Comparison of ENCODE assay signal across 9 mouse cellular contexts in genomic region chr9:65162711-65163639, GRCm38 (mm10). TPM values are rescaled to one million over a fixed set of nuclear protein-coding genes. Genes with fewer than 3 reads are reported as not detected.
DNase-seq lines count a peak whose midpoint lies in the region; ATAC-seq and TF ChIP-seq lines count a peak whose summit lies in the region.
"Had no signal": no experiment of that assay in that cellular context is flagged by ENCODE, and none has a peak within 500 bp of the region (broad histone marks: within the 10 kb centered on the region; RNA-seq: fewer than 3 reads in every experiment).

No protein-coding gene starts in this region.

- TF ChIP-seq EP300 in stomach, postnatal 0 days (optimal IDR thresholded peaks at IDR 0.05) = no peak

- H3K4me1 ChIP-seq in lung, embryonic 16.5 days (replicated peaks; ENCODE audit: control insufficient read depth, insufficient read depth, low read length) = peaks cover 7% of the 10 kb centered on the region
- H3K4me1 ChIP-seq in hindbrain, embryonic 12.5 days = peaks cover 79% of the 10 kb centered on the region
- H3K4me1 ChIP-seq in stomach, postnatal 0 days (replicated peaks; ENCODE audit: control insufficient read depth, insufficient read depth) = peaks cover 4% of the 10 kb centered on the region; the same call in 1 of the 2 replicates

- peak overlapping the region; percentile 43 for H3K9ac ChIP-seq in lung, embryonic 16.5 days (ENCODE audit: low read length)
- peak overlapping the region; percentile 60 for H3K9ac ChIP-seq in hindbrain, embryonic 12.5 days
- 0 out of 2 replicates have a peak overlapping the region, but pooled peaks have one; percentile 35 for H3K9ac ChIP-seq in stomach, postnatal 0 days (ENCODE audit: low read length)

- H3K4me3 ChIP-seq in lung, embryonic 16.5 days (ENCODE audit: low read length) = peak overlapping the region; percentile 50
- peak overlapping the region; percentile 37 for H3K4me3 ChIP-seq in hindbrain, embryonic 12.5 days
- H3K4me3 ChIP-seq in stomach, postnatal 0 days (ENCODE audit: low read depth, low read length) = peak overlapping the region; percentile 41

- peaks cover 35% of the 10 kb centered on the region for H3K27me3 ChIP-seq in lung, embryonic 16.5 days (ENCODE audit: control insufficient read depth, insufficient read depth, low read depth, low read length)
- no peaks in the 10 kb centered on the region for H3K27me3 ChIP-seq in hindbrain, embryonic 12.5 days
- peaks cover 16% of the 10 kb centered on the region for H3K27me3 ChIP-seq in stomach, postnatal 0 days (ENCODE audit: control insufficient read depth, insufficient read depth, low read length)

- under 1% methylated on average over 54 of the region's 69 CpGs for WGBS in lung, embryonic 16.5 days
- WGBS in hindbrain, embryonic 12.5 days = under 1% methylated on average over 51 of the region's 69 CpGs
- WGBS in stomach, postnatal 0 days = 4% methylated on average over 61 of the region's 69 CpGs

- H3K4me2 ChIP-seq in lung, embryonic 16.5 days (ENCODE audit: low read depth, low read length) = peak overlapping the region; percentile 94
- peak overlapping the region; percentile 59 for H3K4me2 ChIP-seq in hindbrain, embryonic 12.5 days (replicated peaks)
- peak overlapping the region; percentile 74 for H3K4me2 ChIP-seq in stomach, postnatal 0 days (replicated peaks; ENCODE audit: low read depth)

- no peak for TF ChIP-seq CTCF in stomach, postnatal 0 days (IDR thresholded peaks at IDR 0.05; ENCODE audit: low read depth)

- ATAC-seq in lung, embryonic 16.5 days (ENCODE audit: low read depth) = peak; percentile 78
- peak; percentile 91 for ATAC-seq in hindbrain, embryonic 12.5 days (ENCODE audit: low FRiP score)
- ATAC-seq in stomach, postnatal 0 days (ENCODE audit: low FRiP score, low TSS enrichment) = peak; percentile 45; the same call in 1 of the 2 replicates

- peak; percentile 53 to 61 for DNase-seq in cerebellum, postnatal 10 days
- DNase-seq in cerebellum, adult 9-11 months = no peak
- DNase-seq in lung, postnatal 25 days (ENCODE audit: low spot score) = no peak
- peak; percentile 87 for DNase-seq in mesoderm, embryonic 11.5 days (ENCODE audit: low read depth, low spot score)
- peak; percentile 37 for DNase-seq in stomach, postnatal 0 days (ENCODE audit: low spot score)
- no peak for DNase-seq in spleen, postnatal 4 days (ENCODE audit: low spot score in 2 of 2)

- H3K27ac ChIP-seq in lung, embryonic 16.5 days (ENCODE audit: low read length) = no peak overlapping the region
- H3K27ac ChIP-seq in hindbrain, embryonic 12.5 days = peak overlapping the region; percentile 90
- no peak overlapping the region for H3K27ac ChIP-seq in stomach, postnatal 0 days (replicated peaks)

- H3K9me3 ChIP-seq in lung, embryonic 16.5 days (ENCODE audit: control insufficient read depth, low read length) = no peaks in the 10 kb centered on the region
- no peaks in the 10 kb centered on the region for H3K9me3 ChIP-seq in hindbrain, embryonic 12.5 days (replicated peaks)
- H3K9me3 ChIP-seq in stomach, postnatal 0 days (ENCODE audit: control insufficient read depth, low read length) = no peaks in the 10 kb centered on the region

- H3K36me3 ChIP-seq in lung, embryonic 16.5 days (ENCODE audit: control insufficient read depth, insufficient read depth, low read length) = no peaks in the 10 kb centered on the region
- peaks cover 3% of the 10 kb centered on the region; the same call in 1 of the 2 replicates for H3K36me3 ChIP-seq in hindbrain, embryonic 12.5 days
- H3K36me3 ChIP-seq in stomach, postnatal 0 days (ENCODE audit: control insufficient read depth, insufficient read depth, low read length) = no peaks in the 10 kb centered on the region

RNA-seq across cellular contexts. Expression of gene Igdcc3, which starts 22.0 kb away (rescaled TPM):
- 0.85 and 1.3 TPM in 2 replicates for polyA plus RNA-seq in lung, embryonic 16.5 days (2015; fragmentation: Nextera tagmentation; extraction: Ambion mirVana)
- 30.9 and 34.4 TPM in 2 replicates for polyA plus RNA-seq in hindbrain, embryonic 12.5 days (2016; fragmentation: Nextera tagmentation; extraction: Ambion mirVana)
- polyA plus RNA-seq in stomach, postnatal 0 days (2015; fragmentation: Nextera tagmentation; extraction: Ambion mirVana) = 0.32 and 0.35 TPM in 2 replicates
- polyA plus RNA-seq: C2C12 had no signal

RNA-seq across cellular contexts. Expression of gene Parp16, which starts 32.2 kb away (rescaled TPM):
- polyA plus RNA-seq in lung, embryonic 16.5 days (2015; fragmentation: Nextera tagmentation; extraction: Ambion mirVana) = 5.7 TPM in 2 replicates
- 5.8 and 6.4 TPM in 2 replicates for polyA plus RNA-seq in hindbrain, embryonic 12.5 days (2016; fragmentation: Nextera tagmentation; extraction: Ambion mirVana)
- polyA plus RNA-seq in stomach, postnatal 0 days (2015; fragmentation: Nextera tagmentation; extraction: Ambion mirVana) = 5.0 TPM in 2 replicates

Comparison
In these comparisons a context has a peak if more than half of its experiments do, and no peak if none do; other contexts are left out.
1. DNase-seq: peak in cerebellum, postnatal 10 days (2 of 2), mesoderm, embryonic 11.5 days (single experiment) and stomach, postnatal 0 days (single experiment); none in cerebellum, adult 9-11 months (single experiment), lung, postnatal 25 days (single experiment) and spleen, postnatal 4 days (0 of 2).
2. RNA of gene Igdcc3, which starts 22.0 kb away (polyA plus RNA-seq): 30.9 to 34.4 TPM in hindbrain, embryonic 12.5 days; 0.85 to 1.3 TPM in lung, embryonic 16.5 days and 0.32 to 0.35 TPM in stomach, postnatal 0 days; every median in the first group is over 10 times any median in the second.
3. Peak in every context shown above with its lines, with median percentiles within 50 percentile points of each other: ATAC-seq, H3K4me2 ChIP-seq, H3K4me3 ChIP-seq and H3K9ac ChIP-seq.